Mouse (Mus musculus): ENCODE results near the gene Fam32a.

The Fam32a gene

GRCm38 (mm10) chr8:72268356-72268755 is 48.8 kb downstream of the Fam32a start:
- in situ Hi-C loops (cut with MboI; ENCODE audit: low pct_unique_long_range_greater_than_20kb in 1 of 2, low sequenced_read_pairs in 2 of 2, unreplicated experiment in 1 of 2), result loop anchor here in 1 of 2 experiments (5.0 kb wide), 1 partner anchor 99 kb away; no protein-coding TSS in a partner anchor

GRCm38 (mm10) chr8:72270606-72271005 is 51.1 kb downstream of the Fam32a start:
- in situ Hi-C loops (cut with MboI; ENCODE audit: low pct_unique_long_range_greater_than_20kb in 1 of 2, low sequenced_read_pairs in 2 of 2, unreplicated experiment in 1 of 2), result no loop called here

- in situ Hi-C loops (cut with MboI; ENCODE audit: low pct_unique_long_range_greater_than_20kb in 1 of 2, low sequenced_read_pairs in 2 of 2, unreplicated experiment in 1 of 2), result no loop called here
These were observed 51.6 kb downstream of the Fam32a start for GRCm38 (mm10) chr8:72271051-72271660.

- in situ Hi-C loops (cut with MboI; ENCODE audit: low pct_unique_long_range_greater_than_20kb in 1 of 2, low sequenced_read_pairs in 2 of 2, unreplicated experiment in 1 of 2), result no loop called here
These were observed 52.2 kb downstream of the Fam32a start for GRCm38 (mm10) chr8:72271691-72272090.

- in situ Hi-C loops (cut with MboI; ENCODE audit: low pct_unique_long_range_greater_than_20kb in 1 of 2, low sequenced_read_pairs in 2 of 2, unreplicated experiment in 1 of 2), result no loop called here
These were observed 52.8 kb downstream of the Fam32a start for GRCm38 (mm10) chr8:72272361-72272760.

GRCm38 (mm10) chr8:72273111-72273770 is 53.7 kb downstream of the Fam32a start:
- in situ Hi-C loops (cut with MboI; ENCODE audit: low pct_unique_long_range_greater_than_20kb in 1 of 2, low sequenced_read_pairs in 2 of 2, unreplicated experiment in 1 of 2), result no loop called here

GRCm38 (mm10) chr8:72273807-72274206 is 54.3 kb downstream of the Fam32a start:
- in situ Hi-C loops (cut with MboI; ENCODE audit: low pct_unique_long_range_greater_than_20kb in 1 of 2, low sequenced_read_pairs in 2 of 2, unreplicated experiment in 1 of 2), result no loop called here
